Mouse (Mus musculus): Measurements from ENCODE around the gene Sirt7. TPM values are rescaled to one million over a fixed set of nuclear protein-coding genes. Genes with fewer than 3 reads are reported as not detected.

Gene Sirt7
- total RNA-seq (2023) = 100 to 1,000 TPM; 119 to 120 TPM

GRCm38 (mm10) chr11:120625152-120625775, at the start of gene Sirt7:
Gene Sirt7, minus strand, starts transcription at chr11:120625240.

DNA sequence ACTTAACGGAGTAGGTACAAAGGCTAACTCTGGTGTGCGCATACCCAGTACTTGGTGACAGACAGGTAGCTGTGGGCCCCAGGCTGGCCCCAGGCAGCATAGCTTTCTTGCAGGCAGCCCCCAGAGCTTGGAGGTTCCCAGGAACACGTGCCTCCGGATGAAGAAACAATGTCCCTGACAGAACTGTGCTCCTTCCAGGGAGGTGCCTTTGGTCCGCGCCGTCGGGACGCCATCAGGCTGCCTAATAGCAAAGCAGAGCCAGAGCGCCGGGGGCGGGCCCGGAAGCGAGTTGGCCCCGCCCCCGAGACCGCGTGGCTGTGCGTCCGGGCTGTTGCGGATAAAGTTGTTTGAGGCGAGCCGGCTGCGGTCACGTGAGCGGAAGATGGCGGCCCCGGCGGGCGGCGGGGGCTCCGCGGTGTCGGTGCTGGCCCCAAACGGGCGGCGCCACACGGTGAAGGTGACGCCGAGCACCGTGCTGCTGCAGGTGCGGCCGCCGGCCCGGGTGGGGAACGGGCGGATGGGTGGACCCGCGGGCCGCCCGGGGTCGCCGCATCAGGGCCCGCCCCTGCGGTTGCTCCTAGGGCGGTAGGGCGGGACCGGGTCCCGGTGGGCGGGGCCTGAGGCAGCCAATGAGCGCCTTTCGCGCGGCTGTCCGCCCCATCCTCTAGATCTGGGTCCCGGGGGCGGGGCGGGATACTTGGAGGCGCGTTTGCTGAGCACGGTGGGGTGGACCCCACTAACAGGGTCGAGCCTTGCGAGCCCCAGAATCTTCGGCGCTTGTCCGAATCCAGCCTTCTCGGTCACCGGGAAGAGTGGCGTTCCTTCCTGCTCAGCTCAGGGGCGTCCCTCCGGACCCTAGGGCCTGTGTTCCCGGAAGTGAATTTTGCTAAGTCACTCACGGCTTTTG, 47.9 kb upstream of the Sirt7 start, which contains the start of gene Aspscr1:
Aspscr1 (plus strand) TSS at position 287 of the 907 bp plus-strand sequence.

DNA sequence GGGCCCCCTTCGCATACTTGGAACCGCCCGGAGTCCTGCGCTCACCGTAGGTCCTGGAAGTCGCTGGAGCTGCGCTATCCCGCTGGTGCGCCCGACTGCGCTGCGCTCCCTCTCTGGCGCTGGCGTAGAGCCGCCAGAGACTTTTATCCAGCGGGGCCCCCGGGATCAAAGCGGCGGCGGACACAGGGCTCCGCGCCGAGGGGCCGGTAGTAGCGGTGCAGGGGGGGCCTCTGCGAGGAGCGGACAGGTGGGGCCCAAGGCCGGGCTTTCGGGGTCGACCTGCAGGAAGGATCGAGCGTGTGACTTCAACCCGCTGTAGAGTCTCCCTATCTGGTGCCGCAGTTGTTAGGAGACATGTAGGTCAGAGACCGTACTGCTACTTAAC, 36.0 kb upstream of the Sirt7 start, which contains the start of gene Notum:
Notum (minus strand) TSS at position 100 of the 385 bp plus-strand sequence.

DNA sequence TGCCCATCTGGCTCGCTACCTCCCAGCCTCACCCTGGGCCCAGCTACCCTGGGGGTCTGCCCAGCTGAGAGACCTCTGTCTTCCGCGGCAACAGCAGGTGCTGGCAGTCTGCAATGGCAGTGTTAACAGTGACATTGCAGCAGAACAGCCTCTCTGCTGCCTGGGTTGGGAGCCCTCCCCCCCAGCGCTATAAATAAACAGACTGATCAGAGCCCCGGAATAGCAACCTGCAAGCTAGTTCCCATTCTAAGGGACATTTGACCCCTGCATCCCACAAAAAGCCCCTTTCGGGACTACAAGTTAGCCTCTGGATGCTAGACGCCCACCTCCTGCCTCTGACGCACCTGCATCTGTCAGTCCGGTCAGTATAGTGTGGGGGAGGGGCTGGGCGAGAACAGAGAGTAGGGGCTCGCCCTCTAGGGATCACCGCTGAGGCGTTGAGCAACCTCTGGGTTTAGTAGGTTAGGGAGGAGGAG, 23.0 kb upstream of the Sirt7 start, which contains the start of gene Myadml2:
Myadml2 (minus strand) TSS at position 158 of the 476 bp plus-strand sequence.

DNA sequence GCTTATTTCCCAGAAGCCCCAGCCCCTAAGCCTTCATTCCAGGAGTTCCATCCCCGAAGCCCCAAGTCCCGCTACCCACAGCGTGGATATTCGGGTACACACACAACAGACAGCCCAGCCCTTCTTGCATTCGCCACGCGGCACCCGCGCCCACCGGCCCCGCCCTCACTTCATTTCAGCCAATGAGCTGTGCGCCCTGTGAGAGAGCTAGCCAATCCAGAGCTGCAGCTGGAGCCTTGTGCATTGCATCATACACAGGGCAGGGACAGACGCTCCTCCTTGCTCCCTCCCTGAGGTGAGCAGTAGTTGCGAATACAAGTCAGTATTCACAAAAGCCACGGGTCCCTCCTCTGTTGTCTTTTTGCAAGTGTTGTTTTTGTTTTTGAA, 18.6 kb upstream of the Sirt7 start, which contains the start of gene Pycr1:
Pycr1 (minus strand) TSS at position 169 of the 387 bp plus-strand sequence.

GRCm38 (mm10) chr11:120633520-120634343, 8.7 kb upstream of the Sirt7 start, which contains the start of gene Mafg:
Gene Mafg, minus strand, starts transcription at chr11:120633600.

GRCm38 (mm10) chr11:120617519-120618112, 7.4 kb downstream of the Sirt7 start, which contains the start of gene Pcyt2:
Gene Pcyt2, minus strand, starts transcription at chr11:120617936.

GRCm38 (mm10) chr11:120608241-120609034, 16.6 kb downstream of the Sirt7 start, which contains the start of gene Npb:
Gene Npb, plus strand, starts transcription at chr11:120608477.

DNA sequence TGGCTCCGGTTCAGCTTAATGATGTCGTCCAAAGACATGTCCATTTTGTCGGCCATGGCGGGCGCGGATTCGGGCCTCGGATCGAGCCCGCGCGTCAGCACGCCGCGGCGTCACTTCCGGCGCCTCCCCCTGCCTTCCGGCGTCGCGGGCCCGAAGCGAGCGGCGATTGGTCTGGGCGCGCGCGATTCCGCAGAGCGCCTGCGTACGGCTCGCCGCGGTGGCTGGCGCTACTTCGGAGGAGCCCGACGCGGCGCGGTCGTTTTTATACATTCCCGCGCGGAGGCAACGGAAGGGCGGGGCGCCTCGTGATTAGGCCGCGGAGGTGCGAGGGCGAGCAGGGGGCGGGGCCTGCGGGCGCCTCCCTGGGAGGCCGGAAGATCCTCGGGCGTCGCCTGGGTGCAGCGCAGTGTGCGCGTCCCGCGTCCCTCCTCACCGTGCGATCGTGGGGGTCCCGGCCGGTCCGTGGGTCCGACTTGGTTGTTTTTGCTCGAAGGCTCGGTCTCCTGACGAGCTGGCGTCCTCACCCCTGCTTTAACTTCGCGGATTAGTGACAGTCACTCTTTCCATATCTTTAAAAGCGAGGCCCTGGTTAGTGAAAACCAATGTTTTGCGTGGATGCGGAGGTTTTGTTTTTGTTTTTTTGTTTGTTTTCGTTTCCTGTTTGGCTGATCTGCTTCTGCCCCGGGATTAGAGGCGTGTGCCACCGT, 26.6 kb downstream of the Sirt7 start, which contains the start of the genes Alyref and Anapc11:
Alyref (minus strand) TSS at position 83 of the 707 bp plus-strand sequence.
Anapc11 (plus strand) TSS at position 139 of the 707 bp plus-strand sequence.

GRCm38 (mm10) chr11:120581490-120582267, 43.4 kb downstream of the Sirt7 start, which contains the start of gene Arhgdia:
Gene Arhgdia, minus strand, starts transcription at chr11:120581624.

GRCm38 (mm10) chr11:120572752-120573584, 52.1 kb downstream of the Sirt7 start, which contains the start of gene P4hb:
Gene P4hb, minus strand, starts transcription at chr11:120573253.

Other genes starting within 250 kb of the Sirt7 start
- 10 to 100 TPM; 11.2 to 13.9 TPM for gene Faap100, start 246.5 kb downstream of the Sirt7 start, total RNA-seq (2023)
- gene Nploc4, start 187.5 kb downstream of the Sirt7 start, total RNA-seq (2023) = 10 to 100 TPM; 48.6 to 50.6 TPM
- gene Tspan10, start 182.6 kb downstream of the Sirt7 start, total RNA-seq (2023) = 1 to 10 TPM in 1 of 2 experiments, not detected in 1; 6.7 TPM
- gene Pde6g, start 171.7 kb downstream of the Sirt7 start, total RNA-seq (2023) = not detected
- 1 to 10 TPM; 4.1 to 7.9 TPM for gene Oxld1, start 167.2 kb downstream of the Sirt7 start, total RNA-seq (2023)
- 10 to 100 TPM; 12.4 to 14.5 TPM for gene Ccdc137, start 167.1 kb downstream of the Sirt7 start, total RNA-seq (2023)
- 10 to 100 TPM in 1 of 2 experiments, 1 to 10 TPM in 1; 8.7 to 10.5 TPM for gene Arl16, start 157.6 kb downstream of the Sirt7 start, total RNA-seq (2023)
- gene Mrpl12, start 140.6 kb downstream of the Sirt7 start, total RNA-seq (2023) = 10 to 100 TPM; 18.3 to 23.1 TPM
- 10 to 100 TPM; 16.4 to 19.3 TPM for gene Slc25a10, start 133.4 kb downstream of the Sirt7 start, total RNA-seq (2023)
- not detected for gene Gcgr, start 94.5 kb downstream of the Sirt7 start, total RNA-seq (2023)
- gene Mcrip1, start 75.5 kb downstream of the Sirt7 start, total RNA-seq (2023) = 10 to 100 TPM; 34.2 to 37.3 TPM
- gene Ppp1r27, start 74.1 kb downstream of the Sirt7 start, total RNA-seq (2023) = under 1 TPM in 1 of 2 experiments, not detected in 1; 0.75 TPM
- 100 to 1,000 TPM; 266 to 274 TPM for gene P4hb, start 52.0 kb downstream of the Sirt7 start, total RNA-seq (2023)
- gene Arhgdia, start 43.6 kb downstream of the Sirt7 start, total RNA-seq (2023) = 100 to 1,000 TPM; 361 to 393 TPM
- gene Alyref, start 26.9 kb downstream of the Sirt7 start, total RNA-seq (2023) = 100 to 1,000 TPM; 143 to 147 TPM
- 10 to 100 TPM; 49.3 to 52.8 TPM for gene Anapc11, start 26.8 kb downstream of the Sirt7 start, total RNA-seq (2023)
- 1 to 10 TPM; 1.2 to 1.5 TPM for gene Npb, start 16.8 kb downstream of the Sirt7 start, total RNA-seq (2023)
- gene Pcyt2, start 7.3 kb downstream of the Sirt7 start, total RNA-seq (2023) = 10 to 100 TPM; 37.2 to 38.3 TPM
- gene Mafg, start 8.4 kb upstream of the Sirt7 start, total RNA-seq (2023) = 100 to 1,000 TPM; 107 to 135 TPM
- gene Pycr1, start 18.5 kb upstream of the Sirt7 start, total RNA-seq (2023) = 1 to 10 TPM; 1.1 to 1.2 TPM
- not detected for gene Myadml2, start 22.9 kb upstream of the Sirt7 start, total RNA-seq (2023)
- gene Notum, start 35.9 kb upstream of the Sirt7 start, total RNA-seq (2023) = under 1 TPM in 1 of 2 experiments, not detected in 1; 0.39 TPM
- 10 to 100 TPM; 85.4 to 88.2 TPM for gene Aspscr1, start 47.7 kb upstream of the Sirt7 start, total RNA-seq (2023)
- gene Cenpx, start 88.5 kb upstream of the Sirt7 start, total RNA-seq (2023) = 10 to 100 TPM; 33.5 to 39.0 TPM
- gene Lrrc45, start 88.7 kb upstream of the Sirt7 start, total RNA-seq (2023) = 10 to 100 TPM; 12.8 to 17.1 TPM
- under 1 TPM in 1 of 2 experiments, not detected in 1; 0.33 TPM for gene Rac3, start 96.2 kb upstream of the Sirt7 start, total RNA-seq (2023)
- gene Dcxr, start 102.0 kb upstream of the Sirt7 start, total RNA-seq (2023) = 1 to 10 TPM; 8.3 to 8.5 TPM
- 1 to 10 TPM; 7.3 to 9.0 TPM for gene Cbr2, start 106.9 kb upstream of the Sirt7 start, total RNA-seq (2023)
- 10 to 100 TPM; 40.0 to 43.8 TPM for gene Hmga1b, start 137.6 kb upstream of the Sirt7 start, total RNA-seq (2023)
- 10 to 100 TPM; 14.0 to 15.3 TPM for gene Rfng, start 159.0 kb upstream of the Sirt7 start, total RNA-seq (2023)
- 10 to 100 TPM; 38.0 to 39.9 TPM for gene Gps1, start 159.0 kb upstream of the Sirt7 start, total RNA-seq (2023)
- 10 to 100 TPM; 31.0 to 32.0 TPM for gene Dus1l, start 171.2 kb upstream of the Sirt7 start, total RNA-seq (2023)
- gene Fasn, start 199.3 kb upstream of the Sirt7 start, total RNA-seq (2023) = 10 to 100 TPM; 28.3 to 29.7 TPM

Data from neutrophil, adult 83 days (primary cell).